Mouse (Mus musculus): Measurements from ENCODE around the gene Rplp2.
"Not testable (repeated sequence)": the region's sequence is repeated elsewhere in the genome, so short reads cannot be mapped to it uniquely, and the experiment has no call there.

Gene Rplp2

DNA sequence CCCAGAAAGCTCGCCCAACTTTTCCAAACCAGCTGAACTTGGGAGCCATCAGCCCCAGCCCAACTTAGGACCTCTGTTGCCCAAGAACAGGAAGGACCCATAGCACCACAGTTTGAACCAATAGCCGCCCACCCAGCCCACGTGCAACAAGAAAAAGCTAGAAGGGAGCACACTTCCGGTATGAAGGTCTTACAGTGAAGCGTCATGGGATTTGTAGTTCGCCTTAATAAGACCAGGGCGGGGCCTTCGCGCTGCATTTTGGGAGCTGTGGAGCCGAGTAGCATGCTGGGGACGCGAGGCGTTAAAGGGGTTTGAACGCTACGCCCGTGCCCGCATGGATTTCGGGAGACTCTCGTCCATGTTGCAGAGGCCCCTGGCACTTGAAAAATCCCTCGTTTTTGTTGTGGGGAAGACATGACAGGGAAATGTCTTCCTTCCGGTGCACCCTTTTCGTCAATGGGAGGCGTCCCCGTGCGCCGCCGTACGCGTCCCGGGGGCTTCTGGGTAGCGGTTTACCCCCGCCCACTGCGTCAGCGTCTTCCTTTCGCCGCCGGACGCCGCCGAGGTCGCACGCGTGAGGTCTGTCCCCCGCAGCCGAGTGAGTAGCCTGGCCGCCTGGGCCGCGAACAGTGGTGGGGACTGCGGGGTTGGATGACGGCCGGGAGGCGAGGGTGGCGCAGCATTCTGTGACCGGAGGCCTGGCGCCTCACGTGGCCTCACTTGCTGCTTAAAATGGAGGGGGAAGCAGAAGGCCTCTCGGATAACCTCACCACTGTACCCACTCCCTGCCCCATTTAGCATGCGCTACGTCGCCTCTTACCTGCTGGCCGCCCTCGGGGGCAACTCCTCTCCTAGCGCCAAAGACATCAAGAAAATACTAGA, at the start of gene Rplp2:
Gene Rplp2 (plus strand): TSS at position 261 of the 882 bp plus-strand sequence.
- peak; percentile 95 to 96 for DNase-seq

DNA sequence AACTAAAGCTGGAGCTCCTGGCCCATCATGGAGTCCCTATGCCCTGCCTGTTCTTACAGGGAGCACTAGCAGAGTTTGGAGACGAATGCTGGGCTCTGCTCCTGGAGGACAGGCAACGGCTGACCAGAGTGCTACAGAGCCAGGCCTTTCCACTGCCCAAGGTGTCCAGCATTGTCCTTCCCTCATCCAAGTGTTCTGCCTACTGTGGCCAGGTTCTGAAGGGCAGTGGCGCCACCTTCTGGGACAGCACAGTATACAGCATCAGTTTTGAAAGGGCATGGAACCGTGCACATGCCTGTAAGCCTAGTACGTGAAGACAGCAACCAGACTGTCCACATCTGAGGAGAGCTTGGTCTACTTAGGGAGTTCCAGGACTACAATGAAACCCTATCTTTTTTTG, 43.9 kb upstream of the Rplp2 start:
- peak; percentile 72 to 79 for DNase-seq

DNA sequence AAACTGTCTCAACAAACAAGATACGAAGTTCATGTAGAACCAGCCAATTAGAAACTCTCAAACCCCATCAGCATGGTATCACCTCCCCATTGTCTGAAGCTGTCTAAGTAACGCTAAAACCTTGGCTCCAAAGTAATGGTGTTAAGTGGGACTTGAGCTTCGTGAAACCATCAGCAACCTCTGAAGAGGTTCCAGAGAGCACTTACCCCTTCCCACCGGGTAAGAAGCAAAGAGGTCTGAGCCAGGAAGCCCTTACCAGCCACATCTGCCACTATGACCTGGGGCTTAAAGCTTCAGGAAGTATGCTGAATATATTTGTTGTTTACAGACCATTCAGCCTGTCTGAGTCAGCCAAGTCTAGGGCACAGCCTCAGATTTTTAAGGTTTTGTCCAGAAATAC, 41.7 kb upstream of the Rplp2 start:
- DNase-seq, result no peak

DNA sequence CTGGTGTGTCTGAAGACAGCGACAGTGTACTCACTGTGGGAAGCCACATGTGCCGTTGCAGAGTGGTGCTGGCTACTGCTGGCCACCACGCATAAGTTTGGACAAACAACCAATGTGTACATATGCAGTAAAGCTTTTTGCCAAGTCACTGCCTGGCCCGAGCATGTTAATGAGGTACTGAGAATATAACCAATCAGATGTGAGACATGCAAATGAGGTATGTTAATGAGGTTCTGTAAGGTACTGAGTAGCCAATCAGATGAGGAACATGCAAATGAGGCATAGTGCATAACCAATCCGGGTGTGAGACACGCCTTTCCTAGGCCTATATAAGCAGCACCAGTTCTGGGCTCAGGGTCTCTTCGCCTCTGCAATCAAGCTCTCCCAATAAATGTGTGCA, 39.5 kb upstream of the Rplp2 start:
- DNase-seq, result not testable (repeated sequence)

DNA sequence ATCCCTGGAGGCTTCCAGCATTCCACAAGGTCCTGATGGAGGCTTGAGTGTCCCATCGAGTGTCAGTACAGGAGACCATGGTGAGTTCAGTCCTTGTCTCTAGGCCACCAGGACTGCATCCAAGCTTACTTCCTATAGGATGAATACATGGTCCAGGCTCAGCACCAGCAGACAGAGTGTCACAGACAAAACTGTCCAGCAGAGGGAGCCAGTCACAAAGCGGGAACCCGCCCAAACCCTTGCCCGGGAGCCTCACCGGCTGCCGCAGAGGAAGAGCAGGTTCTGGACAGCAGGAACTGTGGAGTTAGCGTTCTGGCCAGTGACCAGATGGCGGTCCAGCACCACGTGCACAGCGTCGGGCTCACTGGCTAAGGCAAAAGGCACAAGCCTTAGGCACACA, 38.3 kb upstream of the Rplp2 start:
- peak; percentile 86 to 92 for DNase-seq

DNA sequence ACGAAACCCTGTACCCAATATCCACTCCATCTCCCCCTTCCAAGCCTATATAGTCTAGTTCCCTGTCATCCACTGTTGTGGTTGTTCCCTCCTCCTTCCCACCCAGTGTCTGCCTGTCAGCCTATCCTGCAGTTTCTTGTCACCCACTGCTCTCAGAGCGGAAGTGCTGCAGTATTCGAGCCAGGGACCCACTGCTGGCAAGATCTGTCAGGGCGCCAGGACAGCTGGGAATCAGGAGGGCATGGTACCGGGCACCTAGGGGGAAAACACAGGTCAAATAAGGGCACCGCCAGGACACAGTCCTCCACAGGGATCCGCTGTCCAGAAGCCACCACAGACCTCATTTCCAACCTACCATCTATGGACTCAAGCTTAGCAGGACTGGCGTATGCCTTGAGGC, 36.5 kb upstream of the Rplp2 start:
- DNase-seq, result no peak

DNA sequence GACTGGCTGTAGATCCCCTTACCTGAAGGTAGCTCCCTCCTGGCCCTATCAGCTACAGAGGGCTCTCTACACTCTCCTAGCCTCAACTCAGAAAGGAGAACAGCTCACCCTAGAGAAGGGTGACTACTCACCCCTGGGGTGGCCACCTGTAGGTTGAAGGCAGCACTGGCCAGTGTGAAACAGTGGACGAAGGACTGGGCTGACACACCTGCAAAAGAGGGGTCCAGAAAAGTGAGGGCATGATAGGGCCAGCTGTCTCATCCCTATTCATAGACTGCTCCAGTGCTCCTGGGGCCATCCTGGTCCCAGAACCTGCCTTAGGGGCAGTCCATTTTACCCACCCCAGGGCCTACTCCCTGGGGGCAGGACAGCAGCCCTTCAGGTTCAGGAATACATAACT, 35.5 kb upstream of the Rplp2 start:
- DNase-seq, result no peak

DNA sequence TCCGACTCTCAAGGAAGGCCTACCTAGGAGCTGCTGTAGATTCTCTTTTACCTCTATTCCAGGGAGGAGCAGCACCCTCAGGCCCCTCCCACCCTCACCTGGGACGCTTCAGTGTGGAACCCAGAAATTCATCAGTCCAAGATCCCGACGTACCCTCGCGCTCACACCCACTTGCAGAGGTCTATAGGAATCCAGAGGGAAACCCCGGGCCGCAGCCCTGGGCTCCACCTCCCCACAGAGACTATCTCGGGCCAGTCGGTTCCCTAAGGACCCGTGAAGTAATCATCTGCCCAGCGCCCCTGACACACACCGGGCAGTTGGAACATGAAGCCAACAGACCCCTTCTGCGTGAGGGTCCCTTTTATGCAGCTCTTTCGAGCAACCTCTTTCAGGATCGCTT, 33.8 kb upstream of the Rplp2 start:
- DNase-seq, result no peak

DNA sequence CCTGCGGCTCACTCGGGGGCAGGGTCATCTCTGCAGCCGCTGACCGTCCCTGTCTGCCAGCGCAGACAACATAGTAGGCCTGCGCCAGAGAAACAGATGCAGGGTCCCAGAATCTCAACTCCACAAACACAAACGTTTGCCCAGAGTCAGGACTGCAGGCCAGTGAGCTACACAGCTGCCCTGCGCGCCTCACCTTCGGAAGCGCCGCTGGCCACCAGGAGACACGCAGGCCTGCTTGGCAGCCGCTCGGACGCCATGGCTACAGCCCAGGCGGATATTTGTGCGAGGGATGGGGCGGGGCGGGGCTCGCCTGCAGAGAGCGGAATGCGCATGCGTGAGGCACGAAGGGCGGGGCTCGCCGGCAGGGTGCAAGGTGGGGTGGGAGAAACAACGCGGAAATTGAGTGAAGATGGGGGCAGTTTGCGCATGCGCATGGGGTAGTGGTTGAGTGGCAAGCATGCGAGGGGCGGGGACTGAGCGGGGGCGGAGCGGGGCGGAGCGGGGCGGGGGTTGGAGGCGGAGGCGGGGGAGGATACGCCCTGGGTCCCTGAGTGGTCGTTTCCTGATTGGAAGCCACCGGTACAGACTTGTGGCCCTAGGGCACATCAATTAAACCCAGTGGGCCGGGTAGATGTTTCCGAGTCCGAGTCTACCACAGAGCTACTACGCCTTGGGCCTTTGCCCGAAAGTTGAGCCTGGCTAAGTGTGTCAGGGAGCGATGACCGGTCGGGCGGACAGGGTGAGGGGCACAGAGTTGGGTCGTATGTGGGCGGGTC, 33.2 kb upstream of the Rplp2 start, which contains the start of gene Gatd1:
Gene Gatd1 (minus strand): TSS at position 328 of the 776 bp plus-strand sequence.
- peak; percentile 99 to 100 for DNase-seq

DNA sequence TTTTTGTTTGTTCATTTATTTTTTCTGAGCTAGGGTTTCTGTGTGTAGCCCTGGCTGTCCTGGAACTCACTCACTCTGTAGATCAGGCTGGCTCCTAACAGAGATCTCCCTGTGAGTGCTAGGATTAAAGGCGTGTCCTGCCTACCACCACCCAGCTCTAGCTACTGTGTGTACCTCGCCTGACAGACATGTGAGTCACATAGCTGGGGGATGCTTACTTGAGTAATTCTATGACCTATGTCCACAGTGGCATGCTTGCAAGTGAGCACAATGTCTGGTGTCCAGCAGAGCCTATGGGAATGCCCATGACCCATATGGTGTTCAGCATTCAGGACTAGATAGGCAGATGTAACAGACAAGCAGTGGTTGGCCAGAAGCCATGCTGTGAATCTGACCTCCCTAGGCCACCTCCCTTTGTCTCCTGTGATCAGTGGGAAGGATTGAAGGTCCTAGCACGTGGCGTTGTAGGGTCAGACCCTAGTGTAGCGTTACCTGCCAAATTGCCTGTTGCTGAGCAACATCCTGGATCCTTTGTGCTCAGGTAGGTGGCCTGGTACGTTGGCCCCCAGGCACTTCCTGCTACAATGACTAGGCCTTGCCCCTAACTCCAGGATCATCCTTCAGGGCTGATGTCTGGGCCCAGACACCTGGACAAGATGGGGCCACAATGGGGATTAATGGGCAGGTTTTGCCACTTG, 30.9 kb upstream of the Rplp2 start:
- no peak for DNase-seq

DNA sequence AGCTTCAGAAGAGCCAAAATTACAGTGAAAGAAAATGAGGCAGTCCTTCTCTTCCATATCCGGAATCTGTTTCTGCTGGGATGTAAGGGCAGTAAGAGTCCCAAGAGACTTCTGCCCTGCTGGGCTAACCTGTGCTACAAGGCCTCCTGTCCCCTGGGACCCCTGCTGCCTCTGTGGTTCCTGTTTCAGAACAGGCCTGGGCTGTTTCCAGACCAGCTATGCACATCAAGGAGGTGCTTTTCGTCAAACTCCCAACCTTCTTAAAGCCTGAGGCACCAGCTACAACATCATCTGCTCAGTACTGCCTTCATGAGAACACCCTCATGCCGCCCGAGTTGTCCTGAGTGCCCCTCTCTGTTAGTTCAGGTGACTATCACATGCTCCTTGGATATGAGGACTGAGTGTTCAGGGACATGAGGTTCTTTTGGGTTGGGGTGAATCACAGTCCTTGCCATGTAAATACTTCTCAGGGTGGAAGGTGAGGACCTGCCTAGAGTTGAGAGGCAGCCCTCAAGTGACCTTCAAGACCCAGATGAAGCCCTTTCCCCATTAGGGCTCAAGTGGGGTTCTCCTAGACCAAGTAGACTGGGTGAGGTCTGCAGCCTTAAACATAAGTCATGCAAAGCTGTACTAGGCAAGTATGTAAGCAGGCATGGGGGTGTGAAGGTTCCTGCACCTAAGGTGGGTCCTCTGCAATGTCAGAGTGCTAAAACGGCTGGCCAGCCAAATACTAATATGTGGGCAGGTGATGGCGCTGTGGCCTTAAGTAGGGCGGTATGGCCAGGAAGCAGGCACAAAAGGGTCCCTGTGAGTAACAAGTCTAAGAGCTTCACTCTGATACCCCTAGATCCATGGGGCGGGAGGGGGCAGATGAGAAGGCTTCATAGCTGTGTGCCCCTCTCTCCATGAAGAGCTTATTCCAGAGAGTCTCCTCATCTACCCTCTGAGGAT, 29.2 kb upstream of the Rplp2 start:
- DNase-seq, result no peak

DNA sequence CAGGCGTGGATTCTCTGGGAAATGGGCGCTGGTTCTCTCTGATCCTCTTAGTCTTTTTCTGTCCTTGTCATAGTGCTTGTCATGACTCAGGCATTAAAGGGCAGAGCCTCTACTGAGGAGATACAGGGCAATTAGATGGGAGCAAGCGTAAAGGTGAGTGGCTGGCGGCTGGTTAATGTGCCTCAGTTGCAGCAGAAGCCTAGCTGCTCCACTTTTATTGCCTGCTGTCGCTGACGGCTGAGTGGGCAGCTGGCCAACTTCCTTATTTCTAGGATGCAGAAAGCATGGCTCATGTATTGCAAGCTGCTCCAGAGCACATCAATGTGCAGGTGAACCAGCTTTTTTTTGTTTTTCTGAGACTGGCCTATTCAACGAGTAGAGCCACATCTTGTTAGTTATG, 28.2 kb upstream of the Rplp2 start:
- DNase-seq, result peak in 1 of 2 experiments; percentile 37

DNA sequence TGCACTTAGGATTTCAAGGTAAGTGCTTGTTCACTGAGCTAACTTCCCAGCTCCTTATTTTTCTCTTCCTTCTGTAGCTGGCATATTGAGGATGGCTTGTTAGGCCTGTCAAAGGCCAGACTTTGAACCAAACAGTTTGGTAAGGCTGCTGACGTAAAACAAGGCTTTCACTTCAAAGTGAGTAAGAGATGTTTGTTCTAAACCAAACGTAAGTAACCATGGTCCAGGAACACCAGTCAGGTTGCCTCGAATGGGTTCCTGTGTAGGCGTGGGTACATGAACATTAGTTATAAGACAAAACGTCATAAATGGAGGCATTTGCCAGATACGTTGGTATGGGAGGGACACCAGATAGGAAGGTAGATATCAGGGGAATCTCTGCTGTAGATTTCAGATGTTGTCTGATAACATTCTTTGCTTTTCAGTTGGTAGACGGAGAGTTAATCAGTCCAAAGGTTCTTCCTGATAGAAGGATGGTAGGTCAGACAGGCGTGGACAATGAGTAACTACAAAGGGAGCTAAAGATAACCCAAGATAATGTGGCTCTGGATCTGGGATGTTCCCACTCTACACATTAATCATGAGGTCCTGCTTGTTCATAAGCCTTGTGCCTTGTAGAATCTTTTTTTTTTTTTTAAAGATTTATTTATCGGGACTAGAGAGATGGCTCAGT, 27.0 kb upstream of the Rplp2 start:
- no peak for DNase-seq

DNA sequence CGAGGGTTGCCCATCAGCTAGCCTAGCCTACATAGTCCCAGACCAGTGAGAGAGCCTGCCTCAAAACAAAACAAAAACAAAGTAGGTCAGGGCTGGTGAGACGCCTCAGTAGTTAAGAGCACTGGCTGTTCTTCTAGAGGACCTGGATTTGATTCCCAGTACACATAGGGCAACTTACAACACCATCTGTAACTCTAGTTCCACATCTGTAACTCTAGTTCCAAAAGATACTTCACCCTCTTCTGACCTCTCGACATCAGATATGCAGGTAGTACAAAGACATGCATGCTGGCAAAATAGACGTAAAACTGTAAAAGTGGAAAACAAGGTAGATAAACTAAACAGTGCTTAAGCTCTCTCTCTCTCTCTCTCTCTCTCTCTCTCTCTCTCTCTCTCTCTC, 23.4 kb upstream of the Rplp2 start:
- DNase-seq, result no peak

DNA sequence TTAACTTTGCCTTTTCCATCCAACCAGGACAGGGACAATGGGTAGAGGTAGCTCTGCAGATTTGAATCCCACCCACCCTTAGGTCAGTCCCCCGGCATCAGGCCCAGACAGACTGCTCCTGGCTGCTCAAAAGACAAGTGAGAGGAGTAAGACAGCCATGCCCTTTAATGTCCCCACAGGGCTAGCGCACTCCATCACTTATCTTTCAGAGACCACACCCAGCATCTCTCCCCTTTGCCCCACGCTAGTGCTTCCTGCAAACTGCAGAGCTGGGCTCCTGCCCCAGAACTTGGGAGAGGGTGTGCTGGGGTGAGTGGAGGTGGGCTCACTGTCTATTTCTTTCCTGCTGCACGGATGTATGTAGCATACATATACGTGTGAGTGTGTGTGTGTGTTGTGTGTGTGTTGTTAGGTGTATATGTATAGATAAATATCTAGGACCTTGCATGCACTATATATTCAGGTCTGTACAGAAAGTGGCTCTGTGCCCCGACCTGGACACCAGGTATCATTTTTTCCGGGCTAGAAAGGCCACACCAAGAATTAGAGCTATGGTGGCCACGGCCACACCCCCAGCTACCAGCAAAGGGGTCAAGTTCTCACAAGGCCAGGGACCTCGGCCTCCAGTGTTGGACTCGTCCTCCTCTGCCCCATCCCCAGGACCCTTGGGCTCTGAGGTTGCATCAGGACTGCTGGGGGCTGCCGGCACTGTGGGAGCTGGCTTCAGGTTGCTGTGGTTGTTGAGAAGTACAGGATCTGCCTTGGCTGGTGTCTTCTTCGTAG, 20.0 kb upstream of the Rplp2 start:
- no peak for DNase-seq

DNA sequence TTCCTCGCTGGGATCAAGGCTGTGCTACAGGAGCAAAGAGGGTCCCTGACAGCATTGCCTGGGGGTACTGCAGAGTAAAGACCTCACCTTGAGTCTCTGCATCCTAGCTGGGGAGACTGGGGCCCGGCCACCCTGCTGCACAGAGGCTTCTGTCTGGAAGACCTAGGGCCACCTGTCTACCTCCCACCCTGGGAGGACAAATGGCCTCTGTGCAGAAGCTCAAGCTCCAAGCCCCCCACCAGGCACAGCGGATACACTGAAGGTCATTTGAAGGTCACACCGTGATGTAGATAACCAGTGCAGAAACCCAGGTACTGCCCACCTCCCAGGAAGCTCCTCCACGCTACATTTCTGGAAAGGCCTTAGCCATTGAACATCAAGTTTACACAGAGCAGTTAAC, 18.5 kb upstream of the Rplp2 start:
- DNase-seq, result no peak

DNA sequence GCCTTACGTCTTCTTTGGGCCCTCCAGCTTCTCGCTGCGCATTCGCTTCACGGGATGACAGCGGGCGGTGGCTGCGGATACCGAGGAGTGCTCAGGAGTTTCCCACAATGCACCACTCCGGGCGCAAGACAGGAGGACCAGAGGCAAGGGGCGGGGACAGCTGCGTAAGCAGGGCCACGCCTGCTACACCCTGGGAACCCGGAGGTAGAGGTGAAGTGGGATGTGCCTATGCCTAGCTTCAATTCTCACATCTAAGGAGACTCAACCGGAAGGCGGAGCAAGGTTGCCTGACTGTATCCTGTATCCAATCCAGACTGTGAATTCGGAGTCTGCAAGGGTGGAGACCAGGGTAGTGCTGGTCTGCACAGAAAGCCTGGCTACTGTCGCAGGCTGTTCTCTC, 17.9 kb upstream of the Rplp2 start, which contains the start of gene Cend1:
Gene Cend1 (minus strand): TSS at position 182 of the 400 bp plus-strand sequence.
- DNase-seq, result peak; percentile 44 to 56

DNA sequence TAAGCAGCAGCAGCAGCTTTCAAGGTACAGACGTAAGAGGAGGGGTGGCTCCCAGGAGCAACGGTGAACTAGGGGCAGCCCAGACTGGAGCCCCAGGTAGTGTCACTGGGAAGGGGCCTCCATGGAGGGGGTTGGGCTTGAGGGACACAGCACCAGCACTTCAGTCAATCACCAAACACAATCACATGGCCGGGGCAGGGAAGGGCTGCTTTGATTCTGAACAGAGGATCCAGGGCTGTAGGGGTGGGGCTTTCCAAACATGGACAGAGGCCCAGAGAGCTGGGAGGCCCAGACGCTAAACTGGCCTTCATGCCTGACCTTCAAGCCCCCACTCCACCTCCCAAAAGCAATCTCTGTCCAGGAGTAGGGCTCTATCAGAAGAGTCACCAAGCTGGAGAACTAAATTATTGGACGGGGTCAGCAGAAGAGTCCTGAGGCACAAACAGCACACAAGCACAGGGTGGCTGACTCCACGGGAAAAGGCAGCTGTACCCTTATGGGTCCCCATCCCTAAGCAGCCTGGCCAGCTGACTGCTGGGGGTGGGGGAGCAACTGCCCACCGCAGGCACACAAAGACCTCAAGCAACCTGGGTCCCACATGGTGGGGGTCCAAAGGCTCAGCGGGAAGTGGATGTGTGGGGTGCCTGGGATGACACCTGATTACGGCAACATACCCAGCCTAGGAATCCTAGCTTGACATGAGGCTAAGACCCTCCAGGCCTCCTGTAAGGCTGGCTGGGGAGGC, 17.2 kb upstream of the Rplp2 start:
- DNase-seq, result no peak

DNA sequence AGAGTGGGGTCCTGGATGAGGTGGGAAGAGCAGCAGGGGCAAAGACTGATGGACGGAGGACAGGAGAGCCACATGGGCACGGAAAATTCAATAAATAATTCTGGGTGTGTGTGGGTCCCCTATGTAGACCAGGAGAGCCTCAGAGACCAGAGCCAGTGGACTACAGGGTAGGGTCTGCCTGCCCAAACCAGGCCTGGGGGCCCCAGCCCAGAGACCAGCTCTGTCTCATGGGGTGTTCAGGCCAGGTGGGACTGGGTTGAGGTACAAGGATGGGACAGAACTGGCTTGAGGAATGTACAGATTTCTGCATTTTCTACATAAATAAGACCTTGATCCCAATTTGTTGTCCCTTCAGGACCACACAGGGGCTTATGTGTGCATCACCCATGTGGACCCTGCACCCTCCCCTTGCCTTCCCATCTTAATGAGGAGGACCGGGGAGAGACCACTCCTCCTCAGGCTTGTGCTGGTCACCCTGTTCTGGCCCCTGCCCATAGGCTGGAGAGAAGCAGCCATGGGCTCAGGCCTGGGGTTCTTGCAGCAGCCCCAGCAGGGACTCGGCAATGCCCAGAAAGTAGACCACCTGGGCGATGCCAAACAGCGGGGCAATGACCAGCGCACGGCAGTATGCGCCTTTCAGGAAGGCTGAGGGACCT, 16.5 kb upstream of the Rplp2 start:
- DNase-seq, result no peak
